Mouse (Mus musculus): ENCODE results near the gene Ccr3.
"Not testable (repeated sequence)": the region's sequence is repeated elsewhere in the genome, so short reads cannot be mapped to it uniquely, and the experiment has no call there.

Gene Ccr3

DNA sequence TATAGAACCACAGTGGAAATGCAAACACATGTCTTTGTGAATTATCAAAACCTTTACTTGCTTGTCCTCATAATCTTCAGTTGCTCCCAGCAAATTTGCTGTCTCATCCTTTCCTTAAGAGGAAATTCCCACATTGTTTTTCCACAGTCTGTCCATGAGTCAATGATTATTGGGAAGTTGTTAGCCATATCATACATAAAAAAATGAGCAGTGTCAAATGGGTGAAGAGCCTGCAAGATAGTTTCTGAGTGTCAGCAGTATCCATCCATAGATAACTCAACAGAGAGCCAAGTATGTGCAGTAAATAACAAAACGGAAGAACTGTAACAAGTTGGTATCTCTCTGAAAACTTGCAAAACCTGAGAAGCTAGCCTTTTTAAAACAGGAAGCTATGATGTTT, at the start of gene Ccr3:
Gene Ccr3 (plus strand): TSS at position 301 of the 400 bp plus-strand sequence.
- no peak for DNase-seq (ENCODE audit: low read depth, low spot score)

DNA sequence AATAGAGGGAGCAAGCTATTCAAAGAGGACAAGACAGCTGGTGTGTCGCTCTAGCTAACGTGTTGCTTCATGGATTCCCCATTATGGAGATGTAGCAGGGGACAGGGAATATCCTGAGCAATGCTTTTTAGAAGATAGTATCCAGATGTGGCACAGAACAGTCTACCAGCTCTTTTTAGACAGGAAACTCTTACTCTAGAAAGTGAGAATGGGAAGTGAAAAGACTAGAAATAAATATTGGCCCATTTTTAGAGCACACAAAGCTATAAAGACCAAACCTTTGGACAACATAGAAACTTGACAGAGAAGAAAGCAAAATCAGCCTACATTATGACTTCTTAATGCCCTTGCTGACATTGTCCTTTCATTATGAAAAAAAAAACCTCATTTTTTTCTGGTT, 46.1 kb upstream of the Ccr3 start:
- no peak for DNase-seq (ENCODE audit: low read depth, low spot score)

DNA sequence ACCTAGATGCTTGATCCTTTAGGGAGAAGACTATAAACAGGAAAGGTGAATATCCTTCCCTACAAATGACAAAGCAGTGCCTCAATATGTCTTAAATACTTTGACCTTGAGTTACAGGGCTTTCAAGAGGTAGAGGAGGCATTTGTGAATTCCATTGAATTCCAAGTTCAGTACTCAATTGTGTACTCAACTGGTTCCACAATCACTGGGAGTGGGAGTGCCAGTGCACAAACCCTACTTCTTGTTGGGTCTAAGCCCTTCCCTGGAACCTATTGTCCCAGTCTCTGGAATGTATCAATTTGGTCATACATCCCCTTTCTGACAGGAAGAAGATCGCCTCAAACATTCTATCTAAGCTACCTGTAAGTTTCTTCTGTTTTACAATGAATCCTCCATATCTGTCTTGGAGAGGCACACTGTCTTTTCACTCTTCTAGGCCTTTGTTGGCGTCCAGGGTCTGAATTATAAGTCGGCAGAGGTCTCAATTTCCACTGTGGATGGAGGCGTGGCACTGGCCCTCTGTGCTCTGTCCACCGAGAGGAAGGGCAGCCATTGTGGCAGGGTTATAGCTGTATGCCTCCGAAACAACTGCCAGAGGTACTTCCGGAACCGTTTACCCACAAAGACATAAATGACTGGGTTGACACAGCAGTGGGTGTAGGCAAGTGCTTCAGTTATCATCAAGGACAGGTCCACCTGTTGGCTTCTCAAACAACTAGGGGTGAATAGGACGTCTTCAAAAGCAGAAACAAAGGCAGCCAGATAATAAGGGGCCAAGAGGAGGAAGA, 44.7 kb upstream of the Ccr3 start:
- no peak for DNase-seq (ENCODE audit: low read depth, low spot score)

DNA sequence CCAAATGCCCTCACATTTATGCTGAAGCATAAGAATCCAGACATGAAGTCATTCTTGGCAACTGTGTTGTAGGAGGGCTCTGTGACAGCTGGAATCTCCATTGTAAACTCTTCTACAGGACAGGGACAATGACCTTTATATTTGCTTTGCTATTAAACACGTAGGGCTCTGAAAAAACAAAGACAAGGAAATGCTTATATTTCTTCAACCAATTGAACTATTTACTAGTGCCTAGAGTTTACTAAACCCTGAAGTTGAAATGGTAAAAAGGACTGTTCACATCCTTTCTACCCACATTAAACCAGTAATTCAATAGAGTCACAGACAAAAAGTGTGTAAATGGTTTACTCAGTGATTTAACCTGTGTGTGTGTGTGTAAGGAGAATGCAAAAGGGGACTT, 43.5 kb upstream of the Ccr3 start, which contains the start of gene Ccr1l1:
Gene Ccr1l1 (minus strand): TSS at position 101 of the 400 bp plus-strand sequence.
- DNase-seq (ENCODE audit: low read depth, low spot score) = no peak

DNA sequence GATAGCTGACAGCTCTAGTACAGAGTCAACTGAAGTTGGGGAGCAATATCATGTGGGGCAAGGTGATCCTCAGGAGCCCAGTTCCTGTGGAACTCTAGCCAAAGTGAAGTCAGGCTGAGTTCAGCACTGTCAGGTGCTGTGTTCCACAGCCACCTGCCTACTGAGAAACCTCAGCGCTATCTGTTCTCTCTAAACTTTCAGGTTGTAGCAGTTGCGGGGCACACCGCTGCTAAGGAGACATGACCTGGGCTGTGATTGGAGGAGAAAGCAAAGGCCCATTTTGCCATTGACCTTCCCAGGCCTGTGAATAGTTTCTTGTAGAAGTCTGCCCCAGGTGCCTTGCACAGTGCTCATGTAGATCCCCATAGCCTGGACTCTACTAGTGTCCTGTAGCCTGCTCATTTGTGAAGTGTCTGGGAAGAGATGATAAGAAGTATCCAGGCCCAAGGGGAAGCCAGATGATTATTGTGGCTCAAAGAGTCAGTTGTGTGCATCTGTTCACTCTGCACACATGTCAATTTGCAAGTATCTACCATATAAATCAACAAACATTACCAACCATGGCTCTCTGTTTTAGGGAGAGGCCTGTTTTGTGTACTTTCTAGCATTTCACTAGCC, 40.8 kb upstream of the Ccr3 start:
- DNase-seq (ENCODE audit: low read depth, low spot score) = not testable (repeated sequence)

DNA sequence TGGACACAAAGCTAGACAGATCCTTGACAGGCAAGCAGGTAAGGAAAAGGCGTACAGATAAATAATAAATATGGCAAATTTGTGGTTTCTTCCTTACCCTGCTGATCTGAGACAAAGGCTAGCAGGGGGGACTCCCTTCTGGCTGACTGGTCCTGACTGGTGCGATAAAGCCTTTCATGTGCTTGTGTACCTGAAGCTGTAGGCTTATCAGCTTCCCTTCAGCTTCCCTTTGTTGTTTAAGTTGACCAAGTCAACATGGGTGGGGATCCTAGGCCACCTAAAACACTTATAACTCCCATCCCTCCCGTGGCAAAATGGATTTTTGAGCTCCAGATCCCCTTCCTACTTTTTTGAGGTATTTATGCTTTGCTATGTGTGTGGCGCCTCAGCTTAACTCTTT, 39.9 kb upstream of the Ccr3 start:
- DNase-seq (ENCODE audit: low read depth, low spot score) = no peak

DNA sequence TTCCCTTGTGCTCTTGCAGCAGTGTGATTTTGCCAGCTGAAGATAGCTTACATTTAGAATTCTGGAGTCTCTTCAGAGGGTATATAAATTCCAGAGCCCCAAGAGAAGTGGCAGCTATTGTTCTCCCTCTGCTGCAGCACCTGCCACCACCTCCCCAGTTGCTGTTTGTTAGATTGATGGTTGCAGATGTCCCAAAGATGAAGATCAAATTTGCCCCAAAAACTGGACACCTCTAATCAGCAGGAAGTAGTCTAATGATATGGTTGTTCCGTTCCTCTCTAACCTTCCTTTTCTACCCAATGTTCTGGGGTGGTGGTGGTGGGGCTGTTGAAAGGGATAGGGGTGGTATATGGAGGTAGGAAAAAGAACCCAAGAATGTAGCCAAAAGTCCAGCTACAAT, 39.1 kb upstream of the Ccr3 start:
- DNase-seq (ENCODE audit: low read depth, low spot score) = no peak

DNA sequence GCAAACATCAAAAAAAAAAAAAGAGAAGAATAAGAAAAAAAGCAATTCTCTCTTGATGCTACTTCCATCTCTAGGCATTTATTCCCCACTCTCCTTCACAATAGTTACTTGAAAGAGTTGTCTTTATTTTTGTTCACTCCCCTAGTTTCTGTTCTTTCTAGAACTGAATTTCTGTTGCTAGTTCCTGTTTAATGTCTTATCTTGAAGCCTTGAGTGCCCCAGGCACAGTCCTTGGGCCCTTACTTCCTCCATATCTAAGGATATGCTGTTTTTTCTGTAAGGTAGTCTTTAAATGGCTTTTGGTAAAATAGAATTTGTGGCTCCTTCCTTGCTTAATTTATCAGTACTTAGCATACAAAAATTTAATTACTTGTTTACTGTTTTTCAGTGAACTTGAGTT, 36.8 kb upstream of the Ccr3 start:
- no peak for DNase-seq (ENCODE audit: low read depth, low spot score)

DNA sequence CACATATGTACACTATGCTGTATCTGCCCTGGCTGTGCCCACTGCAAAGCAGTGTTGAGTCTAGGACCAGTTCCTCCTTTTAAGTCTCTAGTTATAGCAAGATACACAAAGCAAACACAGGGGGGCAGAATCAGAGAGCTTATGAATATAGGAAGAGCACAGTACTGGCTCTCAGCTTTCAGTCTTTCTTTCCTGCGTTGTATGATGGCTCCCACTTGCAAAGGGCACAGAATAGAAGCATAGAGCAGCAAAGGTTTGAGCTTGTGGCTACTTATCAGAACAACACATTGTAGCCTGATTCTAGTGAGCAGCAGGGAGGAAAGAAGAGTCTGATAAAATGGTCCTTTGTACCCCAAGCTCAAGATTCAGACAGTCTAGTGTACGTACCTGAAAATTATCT, 35.6 kb upstream of the Ccr3 start:
- no peak for DNase-seq (ENCODE audit: low read depth, low spot score)

DNA sequence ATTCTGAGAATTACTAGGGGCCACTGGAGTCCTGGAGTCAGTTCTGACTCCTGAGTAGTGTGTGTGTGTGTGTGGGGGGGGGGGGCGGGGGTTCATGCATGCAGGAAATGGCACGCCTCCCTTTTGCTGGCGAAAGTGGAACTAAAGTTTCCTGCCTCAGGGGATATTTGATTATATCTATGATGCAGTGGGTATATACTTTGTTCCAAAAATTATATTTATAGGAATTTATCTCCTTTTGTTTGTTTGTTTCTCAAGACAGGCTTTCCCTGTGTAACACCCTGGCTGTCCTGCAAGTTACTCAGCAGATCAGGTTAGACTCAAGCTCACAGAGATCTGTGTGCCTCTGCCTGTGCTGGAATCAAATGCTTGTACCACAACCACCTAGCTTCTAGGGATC, 32.1 kb upstream of the Ccr3 start:
- no peak for DNase-seq (ENCODE audit: low read depth, low spot score)

DNA sequence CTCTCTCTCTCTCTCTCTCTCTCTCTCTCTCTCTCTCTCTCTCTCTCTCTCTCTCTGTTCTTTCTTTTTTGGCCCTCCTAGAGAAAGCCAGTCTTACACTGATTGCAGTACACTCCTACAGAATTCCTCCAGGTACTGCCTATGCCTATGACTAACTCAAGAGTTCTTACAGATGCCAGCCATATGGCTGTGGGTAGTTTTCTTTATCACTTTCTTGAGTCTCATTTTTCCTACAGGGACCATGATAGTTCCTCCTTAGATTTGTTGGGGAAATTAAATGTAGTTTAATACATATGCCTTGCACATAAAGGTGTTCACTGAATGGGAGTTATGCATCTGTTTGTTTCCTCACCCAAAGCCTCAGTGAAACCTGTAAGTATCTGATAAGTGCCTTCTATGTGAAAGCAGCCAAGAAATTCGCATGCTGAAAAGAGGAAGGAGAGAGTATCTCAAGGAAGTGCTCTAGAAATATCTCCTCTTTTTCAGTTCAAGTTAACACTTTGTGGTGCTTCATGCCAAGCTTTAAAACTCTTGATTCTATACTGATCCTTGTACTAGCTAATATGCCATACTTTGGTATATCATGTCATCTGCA, 30.4 kb upstream of the Ccr3 start:
- no peak for DNase-seq (ENCODE audit: low read depth, low spot score)

DNA sequence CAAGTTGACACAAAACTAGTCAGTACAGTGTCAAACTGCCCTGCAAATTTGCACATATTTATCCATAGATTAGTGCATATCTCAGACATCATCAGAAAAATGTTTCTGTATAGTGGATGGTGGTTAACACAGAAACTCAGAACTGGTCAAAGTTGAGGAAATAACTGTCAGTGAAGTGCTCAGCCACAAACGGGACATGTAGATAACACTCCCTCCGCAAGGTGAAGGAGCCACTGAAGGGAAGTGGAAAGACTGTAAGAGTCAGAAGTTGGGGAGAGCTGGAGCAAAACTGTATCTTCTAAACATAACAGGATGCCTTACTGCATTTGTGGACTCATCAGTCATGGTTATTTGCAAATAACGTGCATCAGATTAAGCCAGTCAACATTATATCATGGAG, 24.1 kb upstream of the Ccr3 start:
- no peak for DNase-seq (ENCODE audit: low read depth, low spot score)

DNA sequence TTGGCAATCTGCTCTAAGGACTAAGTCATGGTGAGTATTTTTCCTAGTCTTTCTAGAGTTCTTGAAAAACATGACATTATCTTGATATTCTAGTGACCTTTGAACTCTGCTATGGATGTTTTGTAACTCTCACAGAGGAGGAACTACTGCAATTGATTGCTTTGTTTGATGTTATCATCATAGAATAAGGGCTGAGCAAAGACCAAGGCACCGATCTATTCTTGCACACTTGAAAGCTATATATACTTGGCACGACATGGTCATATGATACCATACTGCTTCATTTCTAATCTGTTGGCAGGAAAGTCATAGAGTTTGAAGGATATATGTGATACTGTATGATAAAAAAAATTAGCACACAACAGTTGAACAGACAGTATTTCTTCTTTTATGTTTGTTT, 22.0 kb upstream of the Ccr3 start:
- DNase-seq (ENCODE audit: low read depth, low spot score) = no peak

DNA sequence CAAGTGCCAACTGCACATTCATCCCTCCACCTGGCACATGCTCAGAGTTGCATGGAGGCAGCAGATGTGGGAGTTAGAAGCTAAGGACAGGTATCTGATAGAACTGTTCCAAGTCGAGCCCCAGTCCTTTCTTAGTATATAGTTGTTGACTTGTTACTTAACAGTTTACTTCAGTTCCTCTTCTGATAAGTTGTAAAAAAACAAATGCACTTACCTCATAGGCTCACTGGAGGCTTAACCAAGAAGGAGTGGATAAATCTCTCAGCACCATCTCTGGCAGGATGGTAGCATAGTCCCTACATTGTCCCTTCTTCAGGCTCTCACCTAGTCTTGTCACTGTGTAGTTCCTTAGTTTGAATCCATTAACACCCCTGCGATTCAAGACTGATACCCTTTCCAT, 9.1 kb upstream of the Ccr3 start:
- no peak for DNase-seq (ENCODE audit: low read depth, low spot score)

DNA sequence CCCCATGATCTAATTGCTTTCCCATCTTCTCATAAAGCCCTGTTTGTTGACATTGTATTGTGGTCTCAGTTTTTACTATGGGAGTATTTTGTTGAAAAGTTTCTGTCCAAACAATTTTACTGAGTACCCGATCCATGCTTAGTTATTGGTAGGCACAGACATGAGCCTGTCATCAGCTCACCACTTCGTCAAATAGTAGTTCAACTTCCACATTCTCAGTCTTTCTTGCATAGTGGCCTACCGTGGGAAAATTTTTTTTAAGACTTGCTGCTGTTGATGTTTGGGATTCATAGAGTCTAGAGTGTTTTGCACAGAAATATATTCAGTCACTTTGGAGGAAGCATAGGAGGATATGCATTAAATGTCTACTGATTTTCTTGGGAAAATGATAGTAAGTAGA, 8.5 kb upstream of the Ccr3 start:
- DNase-seq (ENCODE audit: low read depth, low spot score) = no peak

DNA sequence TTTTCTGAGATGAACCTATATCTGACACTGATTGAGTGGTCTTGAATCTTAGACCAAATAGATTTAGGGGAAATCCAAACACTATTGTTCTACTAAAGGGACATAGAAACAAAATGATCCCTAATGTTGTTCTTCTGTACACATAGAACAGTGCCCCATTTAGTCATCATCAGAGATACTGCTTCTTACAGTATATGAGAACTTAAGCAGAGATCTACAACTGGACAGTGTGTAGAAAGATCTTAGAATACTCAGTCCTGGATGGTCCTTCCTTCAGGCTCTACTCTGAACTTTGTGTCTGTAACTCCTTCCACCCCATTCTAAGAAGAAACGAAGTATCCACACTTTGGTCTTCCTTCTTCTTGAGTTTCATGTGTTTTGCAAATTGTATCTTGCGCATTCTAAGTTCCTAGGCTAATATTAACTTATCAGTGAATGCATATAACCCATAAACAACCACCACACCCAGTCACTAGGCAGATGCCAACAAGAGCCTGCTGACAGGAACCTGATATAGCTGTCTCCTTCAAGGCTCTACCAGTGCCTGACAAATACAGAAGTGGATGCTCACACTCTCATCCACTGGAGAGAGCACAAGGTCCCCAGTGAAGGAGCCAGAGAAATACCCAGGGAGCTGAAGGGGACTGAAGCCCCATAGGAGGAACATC, 6.7 kb upstream of the Ccr3 start:
- no peak for DNase-seq (ENCODE audit: low read depth, low spot score)

DNA sequence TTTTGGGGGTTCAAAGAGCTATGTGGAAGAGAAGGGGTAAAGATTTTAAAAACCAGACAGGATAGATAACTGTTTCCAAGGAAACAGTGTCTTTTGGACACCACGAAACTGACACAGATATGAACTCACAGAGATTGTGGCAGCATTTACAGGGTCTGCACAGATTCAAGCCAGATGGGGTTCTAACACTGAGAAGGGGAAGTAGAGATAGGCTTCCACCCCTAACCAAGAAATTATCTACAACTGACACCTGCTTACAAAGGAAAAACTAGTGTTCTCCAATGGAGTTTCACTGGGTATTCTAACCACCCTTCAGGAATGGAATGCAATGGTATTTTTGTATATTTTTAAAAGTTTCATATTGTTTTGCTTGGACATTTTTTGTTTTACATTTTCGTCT, 5.7 kb upstream of the Ccr3 start:
- DNase-seq (ENCODE audit: low read depth, low spot score) = no peak

DNA sequence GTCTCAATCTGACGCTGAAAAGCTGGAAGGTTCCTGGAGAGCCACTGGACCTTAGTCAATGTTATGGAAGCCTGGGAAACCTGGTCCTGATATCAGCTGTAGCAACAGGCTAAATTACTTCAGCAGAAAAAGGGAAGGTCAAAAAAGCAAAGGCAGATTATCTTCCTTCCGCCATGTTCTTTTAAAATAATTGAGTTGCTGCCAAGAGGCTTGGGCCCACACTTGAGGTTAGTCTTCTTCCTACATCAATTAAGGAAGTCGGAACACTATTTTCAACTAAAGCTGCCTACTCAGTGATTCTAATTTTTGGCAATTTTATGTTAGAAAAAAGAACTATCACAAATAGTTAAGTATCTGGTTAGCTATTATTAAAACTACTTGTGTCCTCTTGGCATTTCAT, 1.9 kb upstream of the Ccr3 start:
- no peak for DNase-seq (ENCODE audit: low read depth, low spot score)

DNA sequence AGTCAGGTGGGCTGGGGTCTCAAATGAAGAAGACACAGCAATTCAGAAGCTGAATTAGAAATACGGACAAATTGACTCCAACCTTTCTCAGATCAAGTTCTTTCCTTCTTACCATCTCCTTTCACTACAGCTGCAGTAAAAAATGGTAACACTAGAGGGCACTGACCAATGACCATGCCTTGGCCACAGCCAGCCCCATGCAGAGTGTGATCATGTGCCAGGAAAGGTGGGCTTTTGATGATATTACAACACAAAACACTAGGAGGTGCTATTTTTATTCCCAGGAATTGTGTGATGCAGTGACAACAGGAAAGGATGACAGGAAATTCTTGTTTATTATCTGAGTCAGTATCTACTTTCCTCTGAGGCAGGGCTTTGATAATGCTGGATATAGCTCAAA, 11.6 kb downstream of the Ccr3 start:
- peak; percentile 49 for DNase-seq (ENCODE audit: low read depth, low spot score)

DNA sequence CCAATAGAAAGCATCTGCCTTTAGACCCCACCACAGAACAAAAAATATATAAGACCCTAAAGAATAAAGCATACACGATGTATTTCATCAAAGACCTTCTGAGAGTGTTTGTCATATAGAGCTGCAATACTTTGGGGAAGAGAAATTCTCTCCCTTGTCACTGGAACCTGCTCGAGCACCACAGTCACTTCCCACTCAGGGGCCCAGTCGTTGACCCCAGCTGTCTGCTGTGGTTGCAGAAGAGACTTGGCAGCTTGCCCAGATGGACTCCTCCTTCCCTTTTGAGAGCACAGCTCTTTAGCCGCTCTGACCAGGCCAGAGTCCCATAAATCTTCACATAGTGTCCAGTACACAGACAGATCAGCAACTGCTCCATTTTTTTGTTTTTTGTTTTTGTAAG, 15.9 kb downstream of the Ccr3 start:
- no peak for DNase-seq (ENCODE audit: low read depth, low spot score)

DNA sequence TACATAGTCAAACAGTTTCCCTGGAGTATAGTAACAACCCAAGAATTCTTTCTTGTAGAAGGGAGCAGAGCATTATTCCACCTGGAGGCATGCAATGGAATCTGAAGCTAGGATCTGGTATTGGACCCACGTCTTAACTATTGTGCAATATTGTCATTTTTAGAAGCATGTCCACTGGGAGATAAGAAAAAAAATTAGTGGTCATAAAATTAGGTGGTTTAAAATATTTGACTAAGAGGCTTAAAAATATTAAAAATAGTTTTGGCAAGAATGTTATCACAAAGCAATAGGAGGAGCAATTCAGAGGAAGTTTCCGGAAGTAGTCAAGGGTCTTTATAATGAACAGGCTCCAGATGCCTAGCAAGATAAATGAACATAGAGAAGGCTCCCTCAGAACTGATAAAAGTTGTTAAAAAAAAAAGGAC, 16.4 kb downstream of the Ccr3 start:
- no peak for DNase-seq (ENCODE audit: low read depth, low spot score)

DNA sequence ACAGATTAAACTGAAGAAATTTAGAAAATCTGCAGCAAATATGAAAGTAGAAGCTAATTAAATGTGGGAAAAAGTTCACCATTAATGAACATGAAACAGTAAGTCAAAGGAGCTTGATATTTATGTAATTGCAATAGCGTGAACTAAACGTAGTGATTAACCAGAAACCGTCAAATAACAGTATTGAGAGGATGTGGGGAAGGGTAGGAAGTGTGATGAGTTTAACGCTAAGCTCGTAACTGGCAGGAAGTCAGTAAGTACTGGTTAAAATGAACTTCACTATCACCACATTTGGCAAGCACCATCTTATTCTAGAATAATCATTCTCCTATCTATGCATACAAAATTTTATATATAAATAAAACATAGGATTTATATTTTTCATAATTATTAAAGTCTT, 17.2 kb downstream of the Ccr3 start:
- no peak for DNase-seq (ENCODE audit: low read depth, low spot score)

DNA sequence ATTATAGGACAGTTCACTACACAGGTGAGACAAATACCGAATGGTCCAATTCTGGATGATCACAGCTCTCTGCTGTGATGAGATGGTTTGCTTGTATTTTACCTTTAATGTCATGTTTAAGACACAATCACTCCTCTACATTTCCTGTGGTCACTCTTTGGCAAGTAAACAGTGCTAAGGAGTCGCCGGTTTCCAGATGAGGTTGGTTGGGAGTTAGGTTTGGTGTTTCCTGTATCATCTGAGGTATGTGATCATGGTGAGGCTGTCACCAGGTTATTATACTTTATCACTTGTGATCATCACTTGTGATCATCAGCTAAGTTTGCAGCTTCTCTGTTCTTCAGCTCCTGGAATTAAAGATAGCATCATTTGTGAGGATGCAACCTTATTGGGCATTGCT, 19.2 kb downstream of the Ccr3 start:
- DNase-seq (ENCODE audit: low read depth, low spot score) = no peak

Data from WW6 (cell line).